Mouse (Mus musculus) macrophage (primary cell): ENCODE results near the gene Tmem80. TPM values are rescaled to one million over a fixed set of nuclear protein-coding genes. Genes with fewer than 3 reads are reported as not detected.

Experiments used
- polyA plus RNA-seq: library from polyadenylated mRNA; stranded (reverse); fragments of 250-400 nt; gene quantifications from 3 replicates; pipeline ENCODE4 v1.2.4, GENCODE M21; 2018; ENCODE audit warnings: inconsistent platforms

The Tmem80 gene
- polyA plus RNA-seq, 1 experiment from 2014 or later = 10.2 TPM

Other genes with a start within 250 kb of the Tmem80 start
- not detected in 3 replicates for gene Pkp3, start 249.5 kb upstream of the Tmem80 start, polyA plus RNA-seq
- gene Sigirr, start 227.2 kb upstream of the Tmem80 start, polyA plus RNA-seq = 0.50 to 2.0 TPM (median 0.58 TPM) in 3 replicates
- gene Ano9, start 209.9 kb upstream of the Tmem80 start, polyA plus RNA-seq = not detected in 3 replicates
- gene Ptdss2, start 205.4 kb upstream of the Tmem80 start, polyA plus RNA-seq = 12.0 to 19.0 TPM (median 15.6 TPM) in 3 replicates
- 93.2 to 290 TPM (median 289 TPM) in 3 replicates for gene Rnh1, start 154.9 kb upstream of the Tmem80 start, polyA plus RNA-seq
- 31.1 to 73.7 TPM (median 35.0 TPM) in 3 replicates for gene Hras, start 133.7 kb upstream of the Tmem80 start, polyA plus RNA-seq
- gene Lrrc56, start 133.6 kb upstream of the Tmem80 start, polyA plus RNA-seq = 1.2 to 3.9 TPM (median 2.3 TPM) in 3 replicates
- not detected in 3 replicates for gene Lmntd2, start 113.7 kb upstream of the Tmem80 start, polyA plus RNA-seq
- gene Rassf7, start 111.9 kb upstream of the Tmem80 start, polyA plus RNA-seq = 0.60 to 3.0 TPM (median 2.4 TPM) in 3 replicates
- 36.7 to 44.4 TPM (median 42.6 TPM) in 3 replicates for gene Phrf1, start 99.0 kb upstream of the Tmem80 start, polyA plus RNA-seq
- gene Irf7, start 61.3 kb upstream of the Tmem80 start, polyA plus RNA-seq = 119 to 344 TPM (median 190 TPM) in 3 replicates
- gene Cdhr5, start 51.0 kb upstream of the Tmem80 start, polyA plus RNA-seq = not detected in 3 replicates
- gene Sct, start 48.6 kb upstream of the Tmem80 start, polyA plus RNA-seq = not detected in 3 replicates
- 0.09 TPM in 1 of 3 replicates, not detected in the others for gene Drd4, start 35.7 kb upstream of the Tmem80 start, polyA plus RNA-seq
- gene Deaf1, start within 50 bp of the Tmem80 start, polyA plus RNA-seq = 14.6 to 16.7 TPM (median 16.5 TPM) in 3 replicates
- not detected in 3 replicates for gene Eps8l2, start 11.1 kb downstream of the Tmem80 start, polyA plus RNA-seq
- 238 to 467 TPM (median 415 TPM) in 3 replicates for gene Taldo1, start 64.5 kb downstream of the Tmem80 start, polyA plus RNA-seq
- gene Gatd1, start 86.4 kb downstream of the Tmem80 start, polyA plus RNA-seq = 8.0 to 25.6 TPM (median 17.6 TPM) in 3 replicates
- gene Cend1, start 101.8 kb downstream of the Tmem80 start, polyA plus RNA-seq = not detected in 3 replicates
- 12.7 to 36.5 TPM (median 27.8 TPM) in 3 replicates for gene Slc25a22, start 110.2 kb downstream of the Tmem80 start, polyA plus RNA-seq
- 1.5 to 4.4 TPM (median 1.7 TPM) in 3 replicates for gene Pidd1, start 116.3 kb downstream of the Tmem80 start, polyA plus RNA-seq
- gene Rplp2, start 119.6 kb downstream of the Tmem80 start, polyA plus RNA-seq = 766 to 855 TPM (median 779 TPM) in 3 replicates
- gene Pnpla2, start 127.5 kb downstream of the Tmem80 start, polyA plus RNA-seq = 36.1 to 135 TPM (median 74.0 TPM) in 3 replicates
- gene Cracr2b, start 133.4 kb downstream of the Tmem80 start, polyA plus RNA-seq = 15.7 to 22.0 TPM (median 19.0 TPM) in 3 replicates
- gene Cd151, start 139.7 kb downstream of the Tmem80 start, polyA plus RNA-seq = 58.4 to 83.6 TPM (median 60.3 TPM) in 3 replicates
- 8.3 to 22.8 TPM (median 12.8 TPM) in 3 replicates for gene Polr2l, start 147.4 kb downstream of the Tmem80 start, polyA plus RNA-seq
- 48.8 to 142 TPM (median 129 TPM) in 3 replicates for gene Tspan4, start 147.5 kb downstream of the Tmem80 start, polyA plus RNA-seq
- 23.1 to 31.1 TPM (median 25.0 TPM) in 3 replicates for gene Chid1, start 212.1 kb downstream of the Tmem80 start, polyA plus RNA-seq
- 86.4 to 118 TPM (median 89.9 TPM) in 3 replicates for gene Ap2a2, start 234.4 kb downstream of the Tmem80 start, polyA plus RNA-seq